Mouse (Mus musculus) layer of hippocampus, adult 6 months (tissue): ENCODE measurements around the gene Timmdc1. TPM values are rescaled to one million over a fixed set of nuclear protein-coding genes. Genes with fewer than 3 reads are reported as not detected.

Experiments used
- long read RNA-seq, 2 experiments: library from polyadenylated mRNA; unstranded; transcript quantifications; one replicate each; pipeline ENCODE4 v2.0.0; 2019 to 2020
- polyA plus RNA-seq: library from polyadenylated mRNA; unstranded; fragments of <200 nt; fragmentation: Nextera tagmentation; gene quantifications from 2 replicates; pipeline ENCODE4 v1.2.3, GENCODE M21; 2021

The Timmdc1 gene
- 40.2 and 60.3 TPM in 2 replicates for polyA plus RNA-seq
- long read RNA-seq, experiment 1, transcript Timmdc1-201 (7 exons, 1,573 nt), result major isoform, 7 of 53 reads
- long read RNA-seq, experiment 1, partial matches to known transcripts, result 0 of 53 reads
- long read RNA-seq, experiment 1, other reads (novel, unspliced or antisense), result 46 of 53 reads
- long read RNA-seq, experiment 2, transcript Timmdc1-201 (7 exons, 1,573 nt), result major isoform, 12 of 15 reads
- long read RNA-seq, experiment 2, partial matches to known transcripts, result 0 of 15 reads
- long read RNA-seq, experiment 2, other reads (novel, unspliced or antisense), result 3 of 15 reads

DNA sequence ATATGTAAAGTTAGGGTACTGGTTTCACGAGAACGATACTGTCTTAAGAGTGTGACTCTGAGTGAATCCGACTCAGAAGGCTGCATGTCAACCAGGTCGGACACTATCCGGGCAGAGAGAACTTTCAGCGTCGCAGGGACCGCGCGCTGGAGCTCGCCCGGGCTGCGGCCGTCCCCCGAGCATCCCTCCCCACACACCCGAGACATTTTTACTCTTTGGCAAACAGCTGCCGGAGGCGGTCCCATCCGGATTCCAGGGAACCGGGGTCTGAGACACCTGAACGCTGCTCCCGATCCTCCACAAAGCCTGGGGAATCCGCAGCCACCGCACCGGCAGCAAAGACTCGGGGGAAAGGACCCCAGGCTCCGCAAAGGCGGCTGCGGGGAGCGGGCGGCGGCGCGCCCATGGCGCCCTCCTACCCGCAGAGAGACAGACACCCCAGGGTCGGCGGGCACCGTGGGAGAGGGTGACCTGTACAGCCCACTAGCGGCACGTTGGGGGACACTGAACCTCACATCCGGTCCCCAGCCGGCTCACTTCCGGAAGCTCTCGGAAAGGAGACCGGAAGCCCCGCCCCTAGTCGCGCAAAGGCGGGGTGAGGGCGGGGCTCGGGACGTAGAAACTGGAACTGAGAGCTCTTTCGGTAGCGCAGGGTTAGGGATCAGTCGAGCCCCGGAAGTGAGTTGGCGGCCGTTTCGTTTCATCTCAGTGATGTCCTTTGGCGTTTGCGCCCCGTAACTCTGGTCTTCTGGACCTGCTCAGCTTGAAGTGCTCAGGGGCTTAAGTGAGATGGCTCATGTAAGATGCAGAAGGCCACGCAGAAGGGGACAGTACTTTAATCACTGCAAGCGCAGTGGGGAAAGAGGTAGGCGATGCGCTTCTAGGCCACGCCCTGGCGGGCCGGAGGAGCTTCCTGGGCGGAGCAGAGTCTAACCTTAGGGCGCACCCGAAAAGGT is at the start of gene Timmdc1:
TSS of gene Timmdc1 (minus strand) at position 535 of the 956 bp plus-strand sequence.

DNA sequence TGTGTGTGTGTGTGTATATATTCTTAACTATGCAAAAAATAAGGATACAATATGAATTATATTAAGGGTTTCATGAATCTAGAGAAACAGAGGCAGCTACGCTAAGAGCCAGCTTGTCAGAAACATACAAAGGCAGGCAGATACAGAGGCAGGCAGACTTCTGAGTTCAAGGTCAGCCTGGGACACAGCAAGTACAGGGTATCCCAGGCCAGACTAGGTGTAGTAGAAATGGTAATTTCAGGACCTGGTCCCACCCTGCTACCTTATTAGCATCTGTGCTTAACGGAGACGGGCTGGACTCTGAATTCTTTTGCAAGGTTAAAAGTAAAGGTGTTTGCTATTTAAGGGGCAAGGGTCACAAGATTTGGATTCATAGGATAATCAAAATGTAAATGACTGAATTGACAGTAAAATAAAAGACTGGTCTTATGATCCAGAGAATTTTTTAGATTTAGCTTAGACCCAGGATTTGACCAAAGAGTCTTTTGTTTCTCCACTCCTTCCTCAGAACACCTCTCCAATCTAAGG is 35.8 kb upstream of the Timmdc1 start, which contains the start of gene Tmem39a:
TSS of gene Tmem39a (plus strand) at position 478 of the 528 bp plus-strand sequence.

DNA sequence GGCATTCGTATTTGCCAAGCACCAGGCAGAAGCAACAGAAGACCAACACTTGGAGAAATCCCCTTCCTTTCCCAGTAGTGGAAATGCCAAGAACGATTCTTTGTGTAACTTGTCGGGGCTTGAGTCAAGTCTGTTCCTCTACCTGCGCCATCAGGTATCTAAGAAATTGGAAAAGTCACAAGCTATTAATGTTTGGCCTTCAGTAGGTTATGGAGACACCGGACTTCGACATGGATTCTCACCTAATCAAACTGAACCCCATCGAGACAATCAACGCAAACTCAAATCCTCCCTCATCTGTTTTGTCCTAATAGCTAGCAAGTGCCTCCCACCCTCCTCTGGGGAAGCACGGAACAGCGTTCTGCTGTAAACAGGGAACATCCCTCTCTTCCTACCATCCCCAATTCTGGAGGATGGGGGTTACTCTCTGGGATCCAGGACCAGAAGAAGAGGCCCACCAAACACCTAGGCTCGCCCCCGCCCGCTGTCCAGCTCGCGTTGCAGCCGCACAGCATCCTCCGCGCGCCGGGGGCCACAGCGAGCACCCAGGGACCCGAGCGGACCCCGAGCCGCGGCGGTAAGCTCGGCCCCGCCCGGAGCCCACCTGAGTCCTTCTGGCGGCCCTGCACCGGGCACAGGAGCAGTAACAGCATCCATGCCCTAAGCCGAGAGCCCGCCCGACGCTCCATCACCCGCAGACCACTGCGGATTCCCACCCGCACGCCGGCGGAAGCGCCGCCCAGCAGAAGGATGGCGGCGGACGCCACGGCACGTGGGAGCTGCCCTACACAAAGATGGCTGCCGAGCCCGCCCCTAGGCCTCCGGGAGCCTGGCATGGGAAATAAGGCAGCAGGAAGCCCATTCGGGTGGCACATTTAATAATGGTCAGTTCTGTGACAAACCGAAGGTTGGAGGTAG is 27.3 kb upstream of the Timmdc1 start, which contains the start of gene Poglut1:
TSS of gene Poglut1 (minus strand) at position 780 of the 918 bp plus-strand sequence.

DNA sequence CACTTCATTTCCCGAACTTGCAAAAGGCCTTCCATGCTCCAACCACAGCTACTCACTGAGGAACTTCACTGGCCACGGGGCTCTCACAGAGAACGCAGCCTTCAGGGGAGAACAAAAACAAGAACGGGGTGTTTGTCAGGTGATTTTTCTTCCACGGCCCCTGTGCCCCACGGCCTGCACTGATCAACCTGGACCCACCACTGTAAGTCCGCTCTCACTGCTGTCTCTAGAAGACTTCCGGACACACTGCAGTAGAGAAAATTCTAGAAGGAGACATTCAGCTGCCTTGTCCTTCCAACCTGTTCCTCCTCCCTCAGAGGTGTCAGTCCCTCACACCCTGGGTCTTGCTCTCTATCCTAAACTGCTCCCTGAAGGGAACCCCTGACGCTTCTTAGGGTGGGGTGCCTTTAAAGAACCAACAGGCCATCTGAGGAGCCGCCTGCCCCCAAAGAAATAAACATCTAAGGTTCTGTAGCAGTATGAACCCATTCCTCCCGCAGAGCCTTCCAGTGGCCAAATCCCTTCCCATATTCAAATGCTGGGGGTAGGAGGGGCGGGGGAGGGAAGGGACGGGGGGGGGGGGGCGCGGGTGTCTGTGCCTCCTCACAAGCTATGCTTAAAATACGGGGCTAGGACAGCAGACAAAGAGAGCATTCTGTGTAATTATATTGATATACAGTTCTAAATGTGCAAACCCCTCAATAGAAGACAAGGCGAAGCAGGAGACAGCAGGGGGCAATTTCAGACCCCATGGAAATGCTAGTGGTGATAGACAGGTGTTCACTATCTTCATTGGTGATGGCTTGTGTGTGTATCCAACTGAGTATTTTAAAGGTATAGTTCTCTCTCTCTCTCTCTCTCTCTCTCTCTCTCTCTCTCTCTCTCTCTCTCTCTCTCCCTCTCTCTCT is 66.7 kb downstream of the Timmdc1 start, which contains the start of gene Cd80:
TSS of gene Cd80 (plus strand) at position 51 of the 908 bp plus-strand sequence.

DNA sequence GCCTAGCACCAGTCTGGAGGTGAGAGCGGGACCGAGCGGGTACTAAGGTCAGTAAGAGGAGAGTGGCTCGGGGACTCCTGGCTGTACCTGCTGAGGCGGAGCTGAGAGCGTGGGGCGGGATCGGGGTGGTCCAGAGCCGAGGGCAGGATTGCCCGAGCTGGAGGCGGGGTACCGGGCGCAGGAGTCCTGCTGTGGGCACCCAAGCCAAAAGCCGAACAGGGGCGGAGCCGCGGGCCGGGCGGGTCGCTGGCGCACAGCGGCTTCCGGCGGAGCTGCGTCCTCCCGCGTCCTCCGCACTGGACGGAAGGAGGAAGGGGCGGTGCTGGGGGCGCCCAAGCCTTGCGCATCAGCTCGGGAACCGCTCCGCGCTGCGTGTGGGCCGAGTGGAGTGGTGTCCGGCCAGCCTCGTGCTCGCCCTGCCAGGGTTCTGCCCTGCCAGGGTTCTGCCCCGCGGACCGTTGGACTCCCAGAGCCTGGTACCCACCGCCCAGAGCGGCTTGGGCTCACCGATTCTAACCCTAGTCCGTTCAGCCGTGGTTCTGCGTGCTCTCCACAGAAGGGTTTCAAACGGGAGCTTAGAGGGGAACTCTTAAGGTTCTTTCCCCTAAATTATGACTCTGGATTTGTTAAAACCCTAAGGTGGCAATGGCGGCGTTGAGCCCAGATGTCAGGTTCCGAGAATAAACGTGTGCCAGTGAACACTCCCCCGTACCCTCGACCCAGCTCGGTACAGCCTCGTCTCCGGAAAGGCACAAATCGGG is 69.8 kb downstream of the Timmdc1 start, which contains the start of gene Adprh:
TSS of gene Adprh (minus strand) at position 262 of the 761 bp plus-strand sequence.

Other genes with a start within 250 kb of the Timmdc1 start
- gene Nr1i2, start 227.8 kb downstream of the Timmdc1 start, polyA plus RNA-seq, result not detected in 2 replicates
- 0.88 and 1.7 TPM in 2 replicates for gene Maats1, start 180.5 kb downstream of the Timmdc1 start, polyA plus RNA-seq
- 815 and 850 TPM in 2 replicates for gene Cox17, start 175.7 kb downstream of the Timmdc1 start, polyA plus RNA-seq
- gene Gm21987, start 175.6 kb downstream of the Timmdc1 start, polyA plus RNA-seq, result not detected in 2 replicates
- gene Popdc2, start 160.5 kb downstream of the Timmdc1 start, polyA plus RNA-seq, result 0.19 and 0.29 TPM in 2 replicates
- 0.33 and 0.40 TPM in 2 replicates for gene Pla1a, start 89.5 kb downstream of the Timmdc1 start, polyA plus RNA-seq
- gene Adprh, start 70.0 kb downstream of the Timmdc1 start, polyA plus RNA-seq, result 103 and 128 TPM in 2 replicates
- 0.18 and 0.44 TPM in 2 replicates for gene Cd80, start 67.1 kb downstream of the Timmdc1 start, polyA plus RNA-seq
- 42.0 and 42.2 TPM in 2 replicates for gene Poglut1, start 27.6 kb upstream of the Timmdc1 start, polyA plus RNA-seq
- 6.0 and 6.8 TPM in 2 replicates for gene Tmem39a, start 36.0 kb upstream of the Timmdc1 start, polyA plus RNA-seq
- gene Arhgap31, start 190.6 kb upstream of the Timmdc1 start, polyA plus RNA-seq, result 5.6 and 6.3 TPM in 2 replicates
- 22.9 and 23.1 TPM in 2 replicates for gene B4galt4, start 219.6 kb upstream of the Timmdc1 start, polyA plus RNA-seq